Mouse (Mus musculus): ENCODE data around the gene Pagr1b.

- TF ChIP-seq CTCF (IDR thresholded peaks at IDR 0.05): no peak
- TF ChIP-seq EP300 (IDR thresholded peaks at IDR 0.05; ENCODE audit: insufficient read depth, low read depth, low read length): no peak
- TF ChIP-seq POLR2A (IDR thresholded peaks at IDR 0.05; ENCODE audit: insufficient read depth, low read depth, low read length): no peak
These were observed 6.8 kb downstream of the Pagr1b start for GRCm38 (mm10) chr7:127009307-127010085.

Measured in heart, adult 2 months (tissue).